Mouse (Mus musculus) ES-E14 (cell line): ENCODE data around the gene Cpt1c. TPM values are rescaled to one million over a fixed set of nuclear protein-coding genes. Genes with fewer than 3 reads are reported as not detected.

Source experiments
- DNase-seq: peaks from one replicate; pipeline ENCODE4 v3.0.0-alpha.2; 2013; ENCODE audit warnings: low read depth, low spot score
- H3K27ac ChIP-seq: 2 replicates; pipeline ENCODE4 v1.5.1; 2012; ENCODE audit warnings: low read depth, mild to moderate bottlenecking, low read length, moderate library complexity, mixed read lengths; ENCODE audit not compliant: poor library complexity, insufficient read depth, severe bottlenecking
- H3K36me3 ChIP-seq: 2 replicates; pipeline ENCODE4 v1.6.1; 2012; ENCODE audit warnings: mild to moderate bottlenecking, low read length, moderate library complexity, mixed read lengths; ENCODE audit not compliant: control insufficient read depth, poor library complexity, insufficient read depth, severe bottlenecking
- H3K4me1 ChIP-seq, 2 experiments: fragments of 150-350 bp in 1 of 2; sonication (generic) in 1 of 2; 2 replicates each; pipeline ENCODE4 v1.6.1; 2012; ENCODE audit warnings: low read length in 2 of 2, mild to moderate bottlenecking in 1 of 2, mixed read lengths in 1 of 2; ENCODE audit not compliant: control insufficient read depth in 2 of 2, insufficient read depth in 2 of 2, poor library complexity in 1 of 2
- H3K4me3 ChIP-seq, 2 experiments: fragments of 150-350 bp in 1 of 2; sonication (generic) in 1 of 2; 2 replicates each; pipeline ENCODE4 v1.5.1; 2012; ENCODE audit warnings: low read length in 2 of 2, low read depth in 1 of 2, mild to moderate bottlenecking in 1 of 2, mixed read lengths in 1 of 2; ENCODE audit not compliant: insufficient read depth in 1 of 2, poor library complexity in 1 of 2, severe bottlenecking in 1 of 2
- H3K9ac ChIP-seq: 2 replicates; pipeline ENCODE4 v1.6.1; 2012; ENCODE audit warnings: low read depth, mild to moderate bottlenecking, low read length, mixed read lengths; ENCODE audit not compliant: poor library complexity, insufficient read depth, severe bottlenecking
- H3K9me3 ChIP-seq: fragments of 150-350 bp; sonication (generic); 2 replicates; pipeline ENCODE4 v1.6.1; 2012; ENCODE audit warnings: low read depth, mild to moderate bottlenecking, low read length; ENCODE audit not compliant: control insufficient read depth, insufficient read depth
- CHD2 ChIP-seq: IDR thresholded peaks from 2 replicates; pipeline ENCODE4 v1.6.1; 2014; ENCODE audit warnings: mild to moderate bottlenecking, low read depth, low read length, inconsistent platforms
- HCFC1 ChIP-seq: IDR thresholded peaks from 2 replicates; pipeline ENCODE4 v1.6.1; 2012; ENCODE audit warnings: low read length, inconsistent platforms, borderline replicate concordance; ENCODE audit not compliant: insufficient read depth
- MAFK ChIP-seq: IDR thresholded peaks from 2 replicates; pipeline ENCODE4 v1.6.1; 2014; ENCODE audit warnings: mild to moderate bottlenecking, low read depth, low read length, inconsistent platforms; ENCODE audit not compliant: insufficient read depth
- ZC3H11A ChIP-seq: IDR thresholded peaks from 2 replicates; pipeline ENCODE4 v1.6.1; 2012; ENCODE audit warnings: low read depth, mild to moderate bottlenecking, inconsistent platforms, low read length, borderline replicate concordance
- ZNF384 ChIP-seq: IDR thresholded peaks from 2 replicates; pipeline ENCODE4 v1.6.1; 2012; ENCODE audit warnings: low read depth, low read length, inconsistent platforms
- in situ Hi-C, 2 experiments: fragments of 600-800 bp; cut with MboI; formaldehyde crosslinking; loops; one replicate each; pipeline ENCODE4 v1.15.1; 2025; ENCODE audit warnings: low sequenced_read_pairs in 2 of 2, inconsistent platforms in 1 of 2; ENCODE audit not compliant: unreplicated experiment in 2 of 2
- total RNA-seq: library from RNA; depleted of rRNA; stranded (reverse); fragments of 300-350 nt; gene quantifications from 2 replicates; pipeline ENCODE4 v1.2.3, GENCODE M21; 2012

Cpt1c gene
- total RNA-seq, 1 experiment = 60.3 TPM

GRCm38 (mm10) chr7:45014096-45014451, 39.4 kb upstream of the Cpt1c start:
- Histone ChIP-seq H3K36me3 (peaks cover 29% of the 10 kb centered on the region), H3K9ac (no peak overlapping the region), H3K9me3 (no peaks in the 10 kb centered on the region), H3K4me1 (peaks cover 3 to 10% of the 10 kb centered on the region in 2 experiments; a peak in 3 of 4 replicates), H3K4me3 (no peak overlapping the region), H3K27ac (no peak overlapping the region)
- no peak for TF ChIP-seq ZC3H11A
- TF ChIP-seq HCFC1 = no peak
- no peak for TF ChIP-seq MAFK
- TF ChIP-seq ZNF384 = no peak
- TF ChIP-seq CHD2 = no peak
- no peak for DNase-seq
- in situ Hi-C loops = no loop called here

- Histone ChIP-seq H3K4me3 (no peak overlapping the region), H3K9ac (no peak overlapping the region), H3K36me3 (peaks cover 34% of the 10 kb centered on the region), H3K9me3 (no peaks in the 10 kb centered on the region), H3K4me1 (peaks cover 3 to 8% of the 10 kb centered on the region in 2 experiments; a peak in 3 of 4 replicates), H3K27ac (no peak overlapping the region)
- DNase-seq = no peak
- TF ChIP-seq HCFC1 (no peak), ZNF384 (no peak), CHD2 (no peak), MAFK (no peak), ZC3H11A (no peak)
- in situ Hi-C loops = no loop called here
Observed at GRCm38 (mm10) chr7:45013366-45014095, 38.9 kb upstream of the Cpt1c start.

GRCm38 (mm10) chr7:45012824-45013223, 38.2 kb upstream of the Cpt1c start:
- Histone ChIP-seq H3K9ac (no peak overlapping the region), H3K27ac (no peak overlapping the region), H3K4me3 (no peak overlapping the region), H3K9me3 (no peaks in the 10 kb centered on the region), H3K36me3 (peaks cover 41% of the 10 kb centered on the region), H3K4me1 (peaks cover 3 to 12% of the 10 kb centered on the region in 2 experiments; a peak in 3 of 4 replicates)
- in situ Hi-C loops = no loop called here
- TF ChIP-seq ZNF384 = no peak
- DNase-seq = no peak

- Histone ChIP-seq H3K9me3 (no peaks in the 10 kb centered on the region), H3K4me3 (no peak overlapping the region), H3K4me1 (peaks cover 3 to 12% of the 10 kb centered on the region in 2 experiments; a peak in 3 of 4 replicates), H3K9ac (no peak overlapping the region), H3K27ac (no peak overlapping the region), H3K36me3 (peaks cover 49% of the 10 kb centered on the region)
- no peak for TF ChIP-seq ZNF384
- no peak for DNase-seq
- in situ Hi-C loops = no loop called here
Observed at GRCm38 (mm10) chr7:45012011-45012410, 37.4 kb upstream of the Cpt1c start.

GRCm38 (mm10) chr7:45008411-45008810, 33.8 kb upstream of the Cpt1c start:
- Histone ChIP-seq H3K4me1 (peaks cover 0 to 12% of the 10 kb centered on the region in 2 experiments; a peak in 2 of 4 replicates), H3K9me3 (no peaks in the 10 kb centered on the region), H3K4me3 (peak overlapping the region in 1 of 2 experiments; percentile 47; a peak in 1 of 4 replicates), H3K9ac (peak overlapping the region; percentile 45), H3K36me3 (peaks cover 72% of the 10 kb centered on the region), H3K27ac (no peak overlapping the region)
- in situ Hi-C loops = no loop called here
- no peak for DNase-seq
- TF ChIP-seq CHD2 (no peak), MAFK (no peak), ZC3H11A (no peak), HCFC1 (no peak), ZNF384 (no peak)
